Mouse (Mus musculus) cerebellum, postnatal 25 days (tissue): ENCODE data around the gene Ifit2.
"Not testable (repeated sequence)": the region's sequence is repeated elsewhere in the genome, so short reads cannot be mapped to it uniquely, and the experiment has no call there.

Experiments
- DNase-seq, 2 experiments: peaks; one replicate each; pipeline ENCODE4 v3.0.0; 2021; ENCODE audit warnings: mixed read lengths in 2 of 2

Ifit2 gene

DNA sequence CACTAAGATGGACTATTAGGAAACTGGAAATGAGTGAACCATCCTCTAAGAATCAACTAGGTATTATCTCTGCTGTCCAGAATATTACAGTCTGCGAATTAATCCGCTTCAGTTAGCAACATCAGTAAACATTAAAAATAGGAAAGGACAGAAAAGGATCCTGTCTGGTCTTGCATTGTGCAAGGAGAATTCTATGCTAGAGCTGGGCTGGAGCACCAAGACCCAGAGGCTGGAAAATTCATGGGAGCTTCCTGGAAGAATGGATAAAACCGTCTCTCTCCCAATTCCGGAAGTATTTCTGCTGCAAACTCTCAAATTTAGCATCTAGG lies 325 bp upstream of the Ifit2 start:
- no peak for DNase-seq

DNA sequence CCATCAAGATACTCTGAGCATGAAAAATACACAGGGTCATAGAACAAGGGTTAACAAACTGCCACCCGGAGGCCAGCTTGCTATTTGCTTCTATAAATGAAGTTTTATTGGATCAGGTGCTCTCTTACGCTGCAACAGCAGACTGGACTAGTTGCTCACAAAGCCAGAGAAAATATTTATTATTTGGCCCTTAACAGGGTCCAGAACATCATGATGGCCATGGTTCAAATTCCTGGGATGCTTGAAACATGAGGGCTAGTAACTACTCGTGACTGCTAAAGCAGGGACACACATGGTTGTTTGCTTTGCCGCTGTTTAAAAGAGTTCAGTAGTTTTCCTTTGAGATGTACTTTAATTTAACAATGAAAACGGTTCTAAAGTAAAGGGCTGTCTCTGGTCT lies 1.5 kb downstream of the Ifit2 start:
- DNase-seq = no peak

DNA sequence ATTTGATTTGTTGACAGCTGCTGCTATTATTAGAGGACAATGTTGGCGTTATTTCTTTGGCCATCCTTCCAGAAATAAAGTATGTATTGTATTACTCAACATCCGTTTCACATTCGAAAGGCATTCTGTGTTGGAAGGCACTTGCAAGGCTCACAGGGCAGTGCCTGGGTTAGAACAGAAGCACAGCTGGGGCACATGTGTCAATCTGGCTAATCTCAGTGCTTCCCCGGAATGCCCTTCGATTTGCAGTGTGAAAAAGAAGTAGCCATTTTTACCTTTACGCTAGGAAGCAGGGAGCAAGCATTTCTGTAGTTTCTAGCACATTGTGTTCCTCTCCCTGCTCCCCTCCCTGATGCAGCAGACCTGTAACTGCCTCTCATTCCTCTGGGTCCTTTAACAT lies 2.5 kb downstream of the Ifit2 start:
- no peak for DNase-seq

DNA sequence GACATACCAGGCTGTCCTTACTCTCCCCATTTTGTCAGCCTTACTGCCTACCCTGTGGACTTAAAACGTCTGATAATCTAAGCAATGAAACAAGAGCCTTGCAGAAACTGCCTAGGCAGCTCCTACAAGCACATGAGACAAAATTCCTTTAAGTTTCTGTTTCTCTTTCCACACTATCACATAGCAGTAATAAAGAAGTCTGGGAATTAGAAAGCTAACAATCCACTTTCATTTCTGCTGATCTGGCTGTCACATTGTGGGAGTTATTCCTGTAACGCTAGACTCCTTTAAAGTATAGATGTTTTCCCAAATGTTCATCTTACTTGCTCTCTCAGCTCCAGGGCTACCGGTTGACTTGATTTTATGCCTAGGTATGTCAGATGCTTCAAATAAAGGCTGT lies 3.0 kb downstream of the Ifit2 start:
- DNase-seq = no peak

DNA sequence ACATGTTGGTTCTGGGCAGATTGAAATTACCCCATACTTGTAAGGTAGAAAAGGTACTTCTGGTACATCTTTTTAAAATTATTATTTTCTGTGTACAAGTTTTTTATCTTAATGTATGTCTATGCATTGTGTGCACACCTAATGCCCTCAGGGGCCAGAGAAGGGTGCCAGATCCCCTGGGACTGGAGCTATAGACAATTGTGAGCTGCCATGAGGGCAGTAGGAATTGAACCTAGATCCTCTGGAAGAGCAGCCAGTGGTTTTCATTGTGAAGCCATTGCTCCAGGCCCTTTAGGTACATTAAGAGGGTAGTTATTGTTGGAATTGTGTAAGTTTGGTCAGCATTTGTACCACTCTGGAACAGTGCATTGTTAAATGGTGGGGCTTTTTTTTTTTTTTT lies 3.6 kb downstream of the Ifit2 start:
- DNase-seq = no peak

DNA sequence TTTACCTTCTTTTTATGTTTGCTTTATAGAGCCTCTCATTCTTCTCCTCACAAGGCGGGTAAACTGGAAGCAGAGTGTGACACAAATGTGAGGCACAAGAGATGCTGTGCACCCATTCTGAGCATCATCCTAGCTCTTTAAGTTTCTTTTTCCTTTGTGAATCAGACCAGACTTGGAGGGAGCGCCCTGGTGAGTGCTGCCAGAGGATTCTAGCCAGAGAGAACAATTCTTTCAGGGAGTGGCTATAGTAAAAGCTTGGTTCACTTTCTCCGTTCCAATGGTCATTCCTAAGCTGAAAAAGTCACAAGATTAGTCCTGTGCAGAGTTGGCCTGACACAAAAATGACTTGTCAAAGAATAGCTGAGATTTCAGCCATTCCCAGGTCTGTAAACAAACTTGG lies 6.1 kb downstream of the Ifit2 start:
- DNase-seq = no peak

DNA sequence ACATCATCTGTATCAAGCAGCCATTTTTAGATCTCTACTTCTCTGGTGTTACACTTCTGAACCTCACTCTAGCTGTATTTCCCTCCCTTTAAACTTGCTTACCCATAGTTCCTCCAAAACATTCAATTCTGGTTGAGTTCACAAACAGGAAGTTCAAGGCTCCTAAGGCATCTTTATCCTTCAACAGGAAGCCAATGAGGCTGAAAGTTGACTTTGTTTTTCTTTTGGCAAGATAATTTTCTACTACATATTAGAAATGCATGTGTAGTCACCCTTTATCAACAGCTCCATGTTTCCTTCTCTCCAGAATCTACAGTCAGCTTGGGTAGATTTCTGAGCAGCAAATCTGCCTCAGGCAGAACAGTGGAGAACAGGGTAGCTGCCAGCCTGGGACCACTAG lies 12.1 kb downstream of the Ifit2 start:
- DNase-seq = no peak

DNA sequence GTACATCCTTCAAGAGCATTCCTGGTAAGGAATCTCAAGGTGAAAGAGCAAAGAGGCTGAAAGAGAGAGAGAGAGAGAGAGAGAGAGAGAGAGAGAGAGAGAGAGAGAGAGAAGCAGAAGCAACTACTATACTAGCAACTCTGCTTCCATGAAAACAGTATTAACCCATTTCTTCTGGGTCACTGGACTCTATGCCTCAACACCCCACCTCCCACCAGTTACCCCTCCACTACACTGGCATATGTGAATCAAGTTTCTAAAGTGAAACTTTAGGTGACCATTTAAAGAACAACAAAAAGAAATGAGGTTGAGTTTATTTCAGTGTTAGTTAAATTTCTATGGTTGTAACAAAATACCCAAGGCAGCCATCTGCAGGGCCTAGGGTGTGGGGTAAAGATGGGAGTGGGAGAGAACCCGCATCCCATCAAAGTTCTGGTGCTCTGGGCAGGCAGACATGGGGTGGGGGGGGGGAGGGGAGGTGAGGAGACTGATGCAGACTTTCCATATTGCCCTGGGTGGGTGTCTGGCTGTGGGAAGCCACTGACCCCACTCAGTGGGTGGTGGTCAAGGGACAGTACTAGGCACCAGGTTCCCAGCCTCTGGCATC lies 15.8 kb downstream of the Ifit2 start:
- DNase-seq = no peak

DNA sequence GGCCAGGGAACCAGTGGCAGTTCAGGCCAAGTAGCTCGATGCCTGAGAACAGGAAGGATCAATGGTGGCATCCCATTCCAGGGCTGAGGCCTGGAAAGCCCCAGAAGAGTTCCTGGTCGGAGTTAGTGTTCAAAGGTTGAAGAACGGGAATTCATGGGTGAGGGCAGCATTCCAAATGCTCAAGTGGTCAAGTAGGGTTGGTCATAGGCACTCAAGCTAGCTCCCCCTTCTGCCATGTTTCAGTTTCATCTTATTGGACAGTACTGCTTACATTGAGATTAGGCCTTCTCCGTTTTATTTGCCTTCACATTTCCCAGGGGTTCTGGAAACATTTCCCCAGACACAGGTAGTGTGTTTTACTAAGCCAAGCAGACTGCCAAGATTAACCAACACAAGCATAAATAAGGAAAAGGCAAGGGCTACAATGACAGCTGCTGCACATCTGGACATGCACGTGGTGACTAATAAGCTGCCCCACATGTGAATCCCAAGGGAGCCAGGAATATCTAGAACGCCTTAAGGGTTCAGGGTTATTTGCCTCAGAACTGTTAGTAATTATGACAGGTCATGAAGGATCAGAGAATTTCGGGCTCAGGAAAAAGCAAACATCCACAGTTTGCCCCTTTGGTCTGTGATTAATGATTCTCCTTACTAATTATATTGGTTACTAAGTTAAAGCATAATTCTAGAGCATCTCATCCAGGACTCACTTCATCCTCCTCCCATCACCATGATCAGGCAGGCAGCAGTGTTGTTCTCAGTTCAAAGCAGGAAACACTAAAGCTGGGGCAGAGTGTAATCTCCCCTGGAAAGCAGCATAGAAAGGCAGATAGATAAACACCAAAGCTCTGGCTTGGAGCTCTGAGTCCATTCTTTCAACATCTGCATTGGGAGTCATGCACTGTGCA lies 18.7 kb downstream of the Ifit2 start:
- no peak for DNase-seq

DNA sequence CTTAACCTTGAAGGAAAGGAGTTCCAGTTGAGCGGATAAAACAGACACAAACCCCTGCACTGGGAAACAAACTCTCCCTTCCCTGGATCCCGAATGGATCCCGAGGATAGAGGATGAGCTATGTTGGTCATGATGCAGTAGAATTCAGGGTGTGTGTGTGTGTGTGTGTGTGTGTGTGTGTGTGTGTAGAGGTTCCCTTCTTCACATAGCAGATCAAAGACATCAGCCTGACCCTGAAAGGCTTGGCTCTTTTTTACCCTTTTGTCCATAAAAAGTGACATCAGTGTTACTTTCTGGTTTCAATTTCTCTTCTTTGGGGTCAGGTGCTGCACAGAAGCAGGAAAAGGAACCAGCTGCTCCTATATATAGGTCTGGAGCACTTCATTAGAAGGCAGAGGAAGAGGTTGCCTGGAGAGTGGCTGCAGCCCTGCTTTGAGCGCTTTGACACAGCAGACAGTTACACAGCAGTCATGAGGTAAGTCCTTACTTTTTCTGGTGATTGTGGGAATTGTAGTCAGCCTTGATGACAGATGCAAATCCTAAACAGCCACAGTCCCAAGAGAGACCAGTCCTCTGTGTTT lies 19.5 kb downstream of the Ifit2 start:
- no peak for DNase-seq

DNA sequence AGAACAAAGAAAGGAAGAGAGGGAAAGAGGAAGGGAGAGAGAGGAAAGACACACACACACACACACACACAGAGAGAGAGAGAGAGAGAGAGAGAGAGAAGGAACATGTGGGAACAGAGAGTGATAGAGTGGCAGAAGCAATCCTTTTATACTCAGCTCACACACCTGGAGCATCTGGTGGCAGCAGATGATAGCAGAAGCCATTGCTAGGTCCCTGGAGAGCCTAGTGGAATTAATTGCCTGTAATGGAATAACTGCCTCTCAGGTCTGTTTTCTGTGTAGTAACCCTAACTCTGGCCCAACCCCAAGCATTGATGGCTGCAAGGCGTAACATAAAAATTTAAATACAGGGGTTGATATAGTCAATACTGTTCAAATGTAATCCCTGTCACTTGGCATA lies 20.6 kb downstream of the Ifit2 start:
- DNase-seq = no peak

DNA sequence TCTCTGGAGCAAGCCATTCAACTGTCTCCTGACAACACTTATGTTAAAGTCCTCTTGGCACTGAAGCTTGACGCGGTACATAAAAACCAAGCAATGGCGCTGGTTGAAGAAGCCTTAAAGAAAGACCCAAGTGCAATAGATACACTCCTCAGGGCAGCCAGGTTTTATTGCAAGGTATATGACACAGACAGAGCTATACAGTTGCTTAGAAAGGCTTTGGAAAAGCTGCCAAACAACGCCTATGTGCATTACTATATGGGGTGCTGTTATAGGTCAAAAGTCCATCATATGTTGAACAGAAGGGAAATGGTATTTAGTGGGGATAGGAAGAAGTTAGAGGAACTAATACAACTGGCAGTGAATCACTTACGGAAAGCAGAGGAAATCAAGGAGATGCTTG lies 23.2 kb downstream of the Ifit2 start:
- no peak for DNase-seq

DNA sequence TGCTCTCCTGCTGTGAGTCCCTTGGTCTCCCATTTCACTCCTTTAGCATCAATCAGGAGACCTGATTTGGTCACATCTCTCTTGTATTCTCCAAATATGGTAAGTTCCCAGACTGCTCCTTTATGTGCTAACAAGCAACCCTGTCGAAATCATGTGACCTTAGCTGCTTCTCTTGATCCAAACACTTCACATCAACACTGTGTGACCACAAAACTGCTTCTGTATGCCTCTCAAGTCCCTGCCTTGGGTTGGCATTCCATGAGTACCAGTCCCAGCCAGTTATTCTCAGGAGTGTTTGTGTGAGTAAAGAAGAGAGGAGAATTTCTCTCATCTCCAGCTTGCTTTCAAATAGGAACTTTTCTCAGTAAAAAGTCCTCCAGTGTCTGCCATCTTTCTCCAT lies 26.6 kb downstream of the Ifit2 start:
- DNase-seq = no peak

DNA sequence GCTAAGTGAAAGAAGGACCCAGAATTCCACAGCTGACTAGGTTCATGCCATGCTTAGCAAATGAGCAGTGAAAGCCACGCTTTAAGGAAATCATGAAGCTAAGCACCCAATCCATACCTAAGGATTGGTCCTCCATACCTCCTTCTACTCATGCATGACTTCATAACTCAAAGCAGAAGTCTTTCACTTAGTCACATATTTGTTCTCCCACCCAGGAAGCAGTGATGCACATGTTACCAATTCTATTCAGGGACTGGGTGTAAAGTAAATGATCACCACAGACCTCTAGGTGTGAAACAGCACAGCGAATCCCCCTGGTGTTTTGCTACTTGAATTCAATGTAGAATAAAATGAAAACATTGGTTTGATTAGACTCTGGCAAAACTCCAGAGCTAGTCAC lies 32.2 kb downstream of the Ifit2 start:
- not testable (repeated sequence) for DNase-seq

DNA sequence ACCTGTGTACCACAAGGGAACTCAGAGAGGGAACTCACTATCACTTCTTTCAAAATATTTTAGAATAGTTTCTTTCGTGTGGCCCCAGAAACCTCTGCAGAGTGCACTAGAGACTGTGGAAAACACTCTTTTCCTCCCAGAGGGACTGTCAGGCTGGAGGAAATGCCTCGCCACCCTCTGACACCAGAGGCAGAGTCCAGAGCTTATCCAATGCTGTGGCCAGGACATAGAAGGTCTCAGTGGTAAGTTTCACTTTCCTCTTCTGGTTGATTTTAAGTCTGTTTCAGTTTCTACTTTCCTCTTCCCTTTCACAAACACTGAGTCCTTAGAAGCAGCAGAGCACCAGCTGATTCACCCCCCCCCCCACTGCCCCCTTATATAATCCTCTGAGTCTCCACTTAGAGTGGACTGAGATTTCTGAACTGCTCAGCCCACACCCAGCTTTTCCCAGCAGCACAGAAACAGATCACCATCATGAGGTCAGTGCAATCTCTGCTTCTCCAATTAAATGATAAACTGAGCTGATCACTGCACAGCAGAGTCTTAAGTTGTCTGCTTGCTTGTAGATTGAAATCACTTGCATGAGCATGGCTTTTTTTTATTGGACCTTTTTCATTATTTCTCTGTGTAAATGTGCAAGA lies 32.8 kb downstream of the Ifit2 start, which contains the start of gene Ifit3:
Gene Ifit3, plus strand, starts transcription at position 406 of the 641 bp plus-strand sequence.
- not testable (repeated sequence) for DNase-seq

DNA sequence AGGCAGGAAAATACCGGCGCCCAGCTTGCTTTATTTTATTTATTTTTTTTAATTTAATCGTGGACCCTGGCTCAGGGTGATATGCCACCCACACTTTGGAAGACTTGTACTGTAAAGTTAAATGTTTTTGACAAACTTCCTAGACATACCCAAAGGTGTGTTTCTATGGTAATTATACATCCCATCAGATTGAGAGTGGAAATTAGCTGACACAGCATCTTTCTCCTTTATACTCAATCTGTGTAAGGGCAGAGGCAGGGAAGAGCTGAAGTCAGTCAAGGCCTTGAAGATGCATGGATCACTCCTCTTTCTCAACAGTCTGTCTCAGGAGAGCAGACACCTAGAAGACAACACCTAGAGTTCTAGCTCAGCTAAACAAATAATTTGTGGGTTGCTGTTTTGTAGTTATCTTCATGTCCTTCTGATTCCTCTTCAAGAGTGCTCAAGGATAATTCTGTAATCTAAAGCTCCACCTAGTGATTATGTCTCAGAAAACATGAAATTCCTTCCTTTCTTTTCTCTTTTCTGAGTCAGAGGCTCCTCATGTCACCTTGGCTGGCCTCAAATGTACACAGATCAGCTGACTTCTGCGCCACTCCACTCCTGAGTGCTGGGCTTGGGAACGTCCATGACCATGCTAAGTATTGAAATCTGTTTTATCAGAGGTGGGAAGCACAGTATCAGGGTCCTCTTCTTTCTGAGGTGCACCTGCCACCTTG lies 35.4 kb downstream of the Ifit2 start:
- not testable (repeated sequence) for DNase-seq

DNA sequence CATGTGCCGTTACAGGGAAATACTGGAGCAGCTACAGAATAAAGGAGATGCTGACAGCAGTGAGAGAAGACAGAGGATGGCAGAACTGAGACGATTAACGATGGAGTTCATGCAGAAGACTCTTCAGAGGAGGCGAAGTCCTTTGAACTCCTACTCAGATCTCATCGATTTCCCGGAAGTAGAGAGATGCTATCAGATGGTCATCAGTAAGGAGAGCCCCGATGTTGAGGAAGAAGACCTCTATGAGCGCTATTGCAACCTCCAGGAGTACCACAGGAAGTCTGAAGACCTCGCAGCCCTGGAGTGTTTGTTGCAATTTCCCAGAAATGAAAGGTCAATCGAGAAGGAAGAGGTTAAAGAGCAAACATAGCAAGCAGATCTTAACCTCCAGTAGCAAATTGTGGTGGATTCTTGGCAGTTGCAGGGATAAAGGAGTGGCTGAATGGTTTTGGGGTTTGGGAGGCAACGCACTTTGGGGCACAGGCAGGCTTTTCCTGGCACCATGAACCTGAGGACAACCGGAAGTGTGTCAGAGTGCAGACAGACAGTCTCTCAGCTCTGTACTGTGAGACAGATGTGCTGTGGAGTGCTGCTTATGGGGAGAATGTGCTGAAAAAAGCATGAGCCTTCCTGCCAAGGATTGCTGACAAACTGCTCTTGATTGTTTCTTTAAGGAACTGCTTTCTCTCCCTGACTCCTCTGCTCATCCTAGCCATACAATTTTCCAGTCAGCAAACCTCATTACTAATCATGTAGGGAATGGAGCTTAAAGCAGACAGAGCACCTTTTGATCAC lies 37.6 kb downstream of the Ifit2 start:
- not testable (repeated sequence) for DNase-seq

DNA sequence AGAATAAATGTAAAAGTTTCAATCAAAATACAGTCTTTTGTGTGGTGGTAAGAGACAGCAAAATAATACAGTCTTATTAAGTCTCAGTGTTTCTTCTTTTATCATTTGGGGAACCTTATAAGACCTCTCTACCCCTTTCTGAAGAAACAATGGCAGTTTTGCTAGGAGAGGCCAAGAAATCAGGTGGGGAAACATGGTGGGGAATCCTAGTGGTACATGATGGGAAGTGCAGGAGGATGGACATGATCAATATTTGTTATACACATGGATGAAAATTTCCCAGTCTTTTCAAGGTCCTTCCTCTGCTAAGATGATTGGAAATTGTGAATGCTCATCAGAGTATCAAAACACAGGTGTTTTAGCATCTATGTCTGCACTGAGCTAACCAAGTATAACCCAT lies 38.5 kb downstream of the Ifit2 start:
- no peak for DNase-seq

DNA sequence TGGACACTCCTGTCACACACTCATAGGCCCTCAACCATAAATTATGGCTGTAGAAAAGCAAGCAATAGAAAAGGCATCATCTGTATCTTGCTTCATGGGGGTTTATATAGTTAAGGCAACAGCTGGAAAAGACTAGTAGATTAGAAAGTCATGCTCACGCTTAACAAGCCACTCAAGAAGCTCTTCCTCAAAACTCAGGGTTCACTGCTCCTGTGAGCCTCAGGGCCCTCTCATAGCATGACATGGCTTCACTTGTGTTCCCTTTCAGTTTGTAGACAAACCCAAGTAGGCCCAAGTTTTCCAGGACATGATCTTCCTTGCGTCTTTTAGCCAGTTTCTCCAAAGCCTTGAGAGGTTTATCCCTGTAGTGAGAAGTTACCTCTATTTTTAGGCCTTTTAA lies 43.0 kb downstream of the Ifit2 start:
- DNase-seq = no peak

DNA sequence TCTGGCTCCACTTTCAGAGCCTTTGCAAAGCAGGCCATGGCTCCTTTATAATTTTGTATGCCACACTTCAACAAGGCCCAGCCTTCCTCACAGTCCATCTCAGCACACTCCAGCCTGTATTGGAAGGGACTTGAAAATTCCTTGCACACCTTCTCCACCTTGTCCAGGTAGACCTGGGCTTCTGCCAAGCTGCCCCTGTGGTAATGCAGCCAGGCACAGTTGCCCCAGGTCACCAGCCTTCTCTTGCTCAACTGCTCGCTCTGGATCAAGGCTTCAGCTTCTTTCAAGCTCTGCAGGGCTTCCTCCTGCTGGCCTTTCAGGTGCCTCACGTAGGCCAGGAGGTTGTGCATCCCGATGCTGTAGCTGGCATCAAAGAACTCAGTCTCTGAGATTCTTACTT lies 44.0 kb downstream of the Ifit2 start:
- not testable (repeated sequence) for DNase-seq

DNA sequence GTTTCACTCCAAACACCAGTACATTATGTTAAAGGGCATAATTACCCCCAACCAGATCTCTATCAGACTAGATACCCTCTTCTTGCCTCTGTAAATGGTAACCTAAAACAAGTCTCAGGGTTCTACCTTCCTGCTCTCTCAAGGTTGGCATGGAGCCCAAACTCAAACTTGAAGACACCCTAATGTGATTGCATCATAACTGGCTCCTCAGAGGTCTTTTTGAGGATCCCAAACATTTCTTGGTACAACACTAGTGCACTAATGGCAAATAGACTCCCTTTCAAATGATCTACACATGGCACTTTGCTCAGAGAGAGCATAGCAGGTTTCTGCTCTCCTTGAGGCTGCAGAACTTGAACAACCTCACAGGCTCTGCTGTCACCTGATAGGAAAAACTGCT lies 46.3 kb downstream of the Ifit2 start:
- no peak for DNase-seq

DNA sequence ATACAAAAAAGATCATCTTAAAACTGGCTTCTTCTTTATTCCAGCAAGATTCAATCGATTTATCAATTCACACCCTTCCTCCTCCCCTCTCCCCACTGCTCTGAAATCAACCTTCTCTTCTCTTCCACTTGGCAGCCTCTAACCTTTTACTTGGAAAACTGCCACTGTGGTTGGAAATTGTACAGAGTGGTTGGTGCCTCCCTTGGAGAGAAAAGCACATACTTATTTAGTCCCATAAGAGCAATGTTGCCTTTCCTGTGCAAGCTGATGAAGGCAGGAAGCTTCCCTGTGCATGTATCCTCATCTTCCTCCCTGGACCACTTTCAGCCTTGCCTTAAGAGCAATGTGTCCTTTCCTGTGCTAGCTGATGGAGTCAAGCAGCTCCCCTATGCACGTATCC lies 47.8 kb downstream of the Ifit2 start:
- DNase-seq = peak; percentile 58 to 70
